Mouse (Mus musculus) cerebellum, postnatal 25 days (tissue): ENCODE results near the gene Camta1.

Source experiments
- DNase-seq, 2 experiments: peaks; one replicate each; pipeline ENCODE4 v3.0.0; 2021; ENCODE audit warnings: mixed read lengths in 2 of 2

Camta1 gene

DNA sequence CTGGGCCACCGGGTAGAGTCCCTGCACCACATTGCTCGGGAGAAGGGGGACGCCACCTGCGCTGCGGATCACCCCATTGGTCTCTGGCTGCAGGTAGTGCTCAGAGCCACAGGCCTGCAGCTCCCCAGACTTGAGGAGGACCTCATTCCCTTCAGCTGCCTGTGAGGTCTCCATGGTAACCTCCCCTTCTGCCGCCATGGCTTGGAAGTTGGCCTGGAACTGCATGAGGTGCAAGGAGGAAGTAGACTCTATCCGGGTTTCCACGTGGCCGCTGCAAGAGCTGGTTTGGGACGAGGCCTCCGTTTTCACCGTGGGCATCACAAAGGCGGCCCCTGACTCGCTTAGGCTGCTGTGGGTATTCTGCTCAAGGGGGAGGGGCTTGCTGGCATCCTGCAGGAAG, 717.6 kb downstream of the Camta1 start:
- no peak for DNase-seq

DNA sequence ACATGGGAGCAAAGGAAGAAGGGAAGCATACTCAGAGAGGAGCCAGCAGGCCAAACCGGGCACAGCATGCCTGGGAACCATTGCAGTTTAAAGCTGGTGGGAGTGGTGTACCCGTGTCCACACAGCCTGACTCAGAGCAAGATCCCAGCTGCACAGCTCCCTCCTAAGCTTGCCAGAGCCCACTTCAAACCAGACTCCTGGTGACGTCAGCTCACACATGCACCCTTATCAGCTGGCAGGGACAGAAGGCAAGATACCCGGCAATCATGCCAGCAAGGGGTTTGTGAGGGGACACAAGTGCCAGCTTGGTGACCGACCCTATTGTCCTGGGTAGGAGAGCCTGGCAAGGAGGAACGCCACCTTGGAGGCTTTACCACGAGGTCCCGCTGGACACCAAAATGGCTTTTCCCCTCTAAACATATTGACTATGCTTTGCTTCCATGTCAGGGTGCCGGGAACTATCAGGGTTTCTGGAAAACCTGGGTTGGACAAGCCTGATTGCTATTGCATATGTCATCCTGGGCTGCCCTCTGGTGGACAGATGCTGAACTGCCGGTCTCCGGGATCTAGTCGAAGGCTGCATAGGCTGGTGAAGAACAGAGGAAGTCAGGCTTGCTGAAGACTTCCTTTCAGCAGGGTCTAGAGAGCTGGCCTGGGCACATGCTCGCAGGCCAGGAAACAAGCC, 720.3 kb downstream of the Camta1 start:
- DNase-seq, result peak; percentile 100

DNA sequence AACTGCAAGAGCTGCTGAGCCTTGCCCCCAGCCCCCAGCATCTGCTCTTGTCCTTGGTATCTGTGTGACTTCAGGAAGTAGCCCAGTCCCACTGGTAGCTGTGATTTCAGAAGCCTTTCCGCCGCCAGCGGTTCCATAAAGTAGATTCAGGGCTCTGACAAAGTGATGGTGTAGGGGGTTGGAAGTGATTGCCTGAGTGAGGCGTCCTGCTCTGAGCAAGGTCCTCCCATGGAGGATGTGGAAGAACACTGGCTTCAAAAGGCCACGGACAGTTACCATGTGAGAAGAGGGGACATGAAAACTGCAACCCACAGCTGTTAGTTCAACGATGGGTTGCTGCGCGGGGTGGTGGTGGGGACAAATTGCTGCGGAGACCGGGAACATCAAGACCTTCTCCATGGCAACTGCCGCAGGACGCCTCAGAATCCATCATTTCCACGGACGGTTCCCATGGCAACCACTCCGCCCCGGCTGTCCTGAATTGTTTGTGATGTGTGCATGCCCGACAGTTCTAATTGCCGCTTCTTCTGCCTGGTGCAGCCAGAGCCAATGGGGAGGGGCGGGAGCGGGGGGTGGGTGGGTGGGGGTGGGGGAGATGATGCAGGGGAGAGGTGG, 721.2 kb downstream of the Camta1 start:
- peak; percentile 69 to 83 for DNase-seq

DNA sequence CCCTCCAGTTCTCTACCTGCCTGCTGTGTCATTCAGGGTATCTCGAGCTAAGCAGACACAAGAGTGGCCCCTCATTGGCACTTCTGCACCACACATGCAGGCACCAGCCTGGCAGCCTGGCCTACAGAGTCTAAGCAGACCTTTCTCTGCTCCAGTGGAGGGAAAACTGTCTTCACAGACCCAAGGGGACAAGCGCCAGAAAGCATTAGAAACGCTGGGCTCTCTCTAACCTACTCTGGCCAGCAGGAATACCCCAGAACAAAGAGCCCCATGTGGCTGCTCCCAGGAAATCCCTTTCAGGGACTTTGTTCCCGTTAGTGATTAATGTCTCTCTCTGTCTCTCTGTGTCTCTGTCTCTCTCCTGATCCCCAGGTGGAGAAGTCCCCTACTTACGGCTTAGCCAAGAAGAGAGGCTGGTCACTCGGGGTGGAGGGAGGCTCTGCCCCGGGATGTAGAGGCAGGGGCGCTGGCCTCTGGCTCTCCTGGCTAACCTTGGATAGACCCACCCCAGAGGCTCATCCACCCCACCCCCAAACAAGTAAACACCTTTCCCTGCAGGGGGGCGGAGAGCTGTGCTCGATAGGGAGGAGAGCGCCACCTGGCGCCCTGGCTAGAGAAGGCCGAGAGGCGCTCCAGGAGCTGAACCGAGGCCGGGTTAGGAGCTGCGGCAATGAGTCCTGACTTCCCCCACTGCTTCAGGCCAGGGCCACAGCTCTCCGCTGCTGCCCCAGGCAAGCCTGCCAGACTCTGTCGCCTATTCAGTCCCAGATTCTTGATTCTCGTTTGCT, 722.4 kb downstream of the Camta1 start:
- DNase-seq, result peak; percentile 95 to 97

- DNase-seq, result peak in 1 of 2 experiments; percentile 20
Measured at GRCm38 (mm10) chr4:151138586-151138985, 723.1 kb downstream of the Camta1 start.

GRCm38 (mm10) chr4:151138135-151138534, 723.5 kb downstream of the Camta1 start:
- DNase-seq, result peak; percentile 56 to 65

GRCm38 (mm10) chr4:151137701-151138100, 724.0 kb downstream of the Camta1 start:
- DNase-seq, result no peak

GRCm38 (mm10) chr4:151135491-151135890, 726.2 kb downstream of the Camta1 start:
- no peak for DNase-seq

DNA sequence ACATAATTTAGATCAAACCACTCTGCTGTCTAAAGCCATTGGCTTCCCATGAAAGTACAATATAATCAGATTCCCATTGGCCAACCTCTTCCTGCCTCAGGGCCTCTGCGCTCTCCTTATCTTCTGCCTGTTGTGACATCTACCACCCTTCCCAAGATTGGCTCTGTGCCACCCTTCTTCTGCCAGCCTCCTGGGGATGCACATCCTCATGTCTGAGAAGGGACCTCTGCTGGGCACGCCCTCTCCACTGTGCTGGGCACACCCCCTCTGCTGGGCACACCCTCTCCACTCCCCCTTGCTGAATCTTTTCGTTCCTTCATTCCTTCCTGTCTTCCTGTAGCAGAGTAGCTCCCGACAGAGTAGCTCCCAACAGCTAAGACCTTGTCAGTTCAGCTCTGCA, 727.9 kb downstream of the Camta1 start:
- DNase-seq, result no peak

GRCm38 (mm10) chr4:151132493-151132892, 729.2 kb downstream of the Camta1 start:
- no peak for DNase-seq

- no peak for DNase-seq
Measured at GRCm38 (mm10) chr4:151130756-151131490, 730.8 kb downstream of the Camta1 start.

GRCm38 (mm10) chr4:151129725-151130557, 731.7 kb downstream of the Camta1 start:
- no peak for DNase-seq

DNA sequence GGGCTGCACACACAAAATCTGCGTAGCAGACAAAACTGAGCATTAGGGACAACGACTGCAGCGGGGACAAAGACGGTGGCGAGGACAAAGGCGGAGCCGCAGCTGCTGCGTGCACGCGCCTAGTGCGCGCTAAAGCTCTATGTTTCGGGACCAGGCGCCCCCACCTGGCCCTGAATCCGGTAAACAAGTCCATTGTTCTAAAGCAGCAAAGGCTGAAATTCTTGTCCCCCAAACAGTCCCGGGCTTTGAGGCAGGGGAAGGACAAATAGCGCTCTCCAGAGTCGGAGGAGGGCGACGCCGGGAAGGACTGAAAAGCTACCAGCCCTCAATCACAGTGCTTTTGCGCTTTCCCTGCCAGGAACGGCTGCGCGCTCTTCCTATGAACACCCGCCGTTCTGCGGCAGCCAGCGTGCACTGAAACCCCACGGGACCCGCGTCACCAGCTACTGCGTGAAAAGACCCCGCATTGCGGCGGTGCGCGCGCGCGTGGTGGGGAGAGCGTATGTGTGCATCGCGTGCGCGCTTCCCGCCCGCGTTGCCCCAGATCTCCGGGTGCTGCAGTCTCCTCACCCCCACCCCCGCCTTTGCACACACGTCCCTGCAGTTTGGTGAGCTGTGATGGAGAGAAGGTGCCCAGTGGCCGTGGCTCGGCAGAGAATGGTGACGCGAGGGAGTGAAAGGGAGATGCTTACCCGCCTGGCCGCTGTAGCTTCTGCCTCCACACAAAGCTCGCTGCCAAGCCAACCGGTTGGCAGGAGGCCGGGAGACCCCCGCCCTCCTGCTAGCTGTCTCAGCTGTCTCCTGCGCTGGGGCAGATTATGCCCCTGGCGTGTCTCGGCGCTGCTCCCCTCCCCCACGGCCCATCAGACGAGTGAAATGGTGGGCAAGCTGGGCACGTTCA, 732.8 kb downstream of the Camta1 start:
- DNase-seq, result peak; percentile 91 to 94

GRCm38 (mm10) chr4:151127636-151128548, 733.8 kb downstream of the Camta1 start:
- no peak for DNase-seq

DNA sequence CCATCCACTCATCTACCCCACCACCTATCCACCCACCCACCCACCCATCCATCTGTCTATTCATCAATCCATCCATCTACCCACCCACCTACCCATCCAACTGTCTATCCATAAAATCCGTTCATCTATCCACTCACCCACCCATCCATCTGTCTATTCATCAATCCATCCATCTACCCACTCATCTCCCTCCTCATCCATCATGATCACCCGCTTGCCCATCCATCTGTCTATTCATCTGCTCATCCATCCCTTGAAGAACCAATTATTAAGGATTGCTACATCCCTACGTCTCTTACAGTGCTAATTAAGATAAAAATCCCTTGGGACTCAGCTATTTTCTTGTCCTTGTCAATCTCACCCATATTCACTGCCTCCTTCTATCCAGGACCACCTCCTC, 742.8 kb downstream of the Camta1 start:
- no peak for DNase-seq

- no peak for DNase-seq
Measured at GRCm38 (mm10) chr4:151114574-151114973, 747.1 kb downstream of the Camta1 start.

GRCm38 (mm10) chr4:151111226-151111625, 750.5 kb downstream of the Camta1 start:
- no peak for DNase-seq

GRCm38 (mm10) chr4:151108834-151109241, 752.8 kb downstream of the Camta1 start:
- DNase-seq, result no peak

DNA sequence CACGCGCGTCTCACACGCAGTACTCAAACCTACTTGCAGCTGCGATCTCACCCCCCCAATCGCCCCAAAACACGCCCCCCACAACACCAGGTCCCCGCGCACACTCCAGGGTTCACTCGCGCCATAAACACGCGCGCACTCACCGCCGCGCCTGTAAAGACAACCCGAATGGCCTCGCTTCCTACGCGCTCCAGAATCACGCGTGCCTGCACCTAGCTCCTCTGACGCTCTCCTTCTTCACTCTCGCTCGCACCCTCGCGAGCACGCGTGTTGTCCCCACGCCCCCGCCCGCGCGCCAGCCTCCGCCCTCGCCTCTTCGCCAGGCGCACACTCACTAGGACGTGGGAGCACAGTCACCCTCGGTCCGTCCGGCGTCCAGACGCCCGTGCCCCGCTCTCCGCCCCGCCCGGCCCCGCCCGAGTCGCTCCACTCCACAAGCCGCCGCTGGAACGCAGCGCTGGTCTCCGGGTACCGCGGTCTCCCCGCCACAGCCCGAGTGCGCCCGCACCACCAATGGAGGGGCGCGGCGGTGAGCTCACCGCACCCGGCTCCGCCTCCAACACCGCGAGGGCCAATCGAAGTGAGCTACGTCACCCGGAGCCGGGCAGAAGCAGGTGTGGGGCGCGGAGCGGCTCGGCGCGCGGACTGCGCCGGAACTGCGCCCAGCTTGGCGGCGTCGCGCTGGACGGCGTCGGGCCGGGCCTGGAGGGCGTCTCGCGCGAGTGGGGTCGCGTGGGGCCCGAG, 753.5 kb downstream of the Camta1 start:
- DNase-seq, result peak; percentile 93 to 97
